Mouse (Mus musculus) liver, adult 2 months (tissue): ENCODE measurements around the gene Gm16223.

ENCODE experiments used
- CTCF ChIP-seq: fragments of 200-500 bp; IDR thresholded peaks from 2 replicates; pipeline ENCODE4 v1.5.1; 2011; ENCODE audit warnings: low read depth, low read length, control low read depth
- POLR2A ChIP-seq: fragments of 200-500 bp; IDR thresholded peaks from 2 replicates; pipeline ENCODE4 v1.6.1; 2011; ENCODE audit warnings: low read length, control low read depth; ENCODE audit not compliant: insufficient read depth; ENCODE audit errors: extremely low read depth

DNA sequence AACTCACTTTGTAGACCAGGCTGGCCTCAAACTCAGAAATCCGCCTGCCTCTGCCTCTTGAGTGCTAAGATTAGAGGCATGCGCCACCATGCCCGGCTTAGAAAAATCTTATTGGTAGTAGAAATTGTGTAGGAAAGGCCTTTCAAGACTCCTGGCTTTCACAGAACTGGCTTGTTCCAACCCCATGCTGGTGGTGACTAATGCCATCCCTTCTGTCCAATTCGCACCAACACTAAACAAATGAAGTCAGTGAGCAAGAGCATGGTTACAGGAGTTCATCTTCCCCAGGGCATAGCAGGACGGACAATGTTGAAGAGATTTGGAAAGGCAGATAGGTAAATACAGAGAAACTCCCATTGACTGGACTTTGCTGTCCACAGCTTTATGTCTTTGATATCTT is 12.6 kb upstream of the Gm16223 start:
- no peak for TF ChIP-seq POLR2A
- TF ChIP-seq CTCF = no peak
